Mouse (Mus musculus) lung, embryonic 14.5 days (tissue): ENCODE measurements around the gene Kiss1r. TPM values are rescaled to one million over a fixed set of nuclear protein-coding genes. Genes with fewer than 3 reads are reported as not detected.

Experiments
- ATAC-seq: fragments of 200-750 bp; cut with Nextera tagmentation; 2 replicates; pipeline ENCODE4 v1.8.0; 2017; ENCODE audit warnings: mild to moderate bottlenecking, moderate TSS enrichment, moderate library complexity; ENCODE audit not compliant: insufficient read depth
- DNase-seq: peaks from one replicate; pipeline ENCODE4 v3.0.0-alpha.2; 2015
- H3K27ac ChIP-seq: fragments of 300-500 bp; sonication (generic); 2 replicates; pipeline ENCODE4 v1.5.1; 2014; ENCODE audit warnings: low read depth, mild to moderate bottlenecking, moderate library complexity
- H3K27me3 ChIP-seq: fragments of 300-500 bp; sonication (generic); 2 replicates; pipeline ENCODE4 v1.6.1; 2014; ENCODE audit warnings: low read length, control low read depth; ENCODE audit not compliant: insufficient read depth
- H3K36me3 ChIP-seq: fragments of 300-500 bp; sonication (generic); 2 replicates; pipeline ENCODE4 v1.6.1; 2014; ENCODE audit warnings: control low read depth; ENCODE audit not compliant: insufficient read depth
- H3K4me1 ChIP-seq: fragments of 300-500 bp; sonication (generic); 2 replicates; pipeline ENCODE4 v1.6.1; 2014; ENCODE audit warnings: antibody characterized with exemption, control low read depth; ENCODE audit not compliant: insufficient read depth
- H3K4me2 ChIP-seq: fragments of 300-500 bp; sonication (generic); 2 replicates; pipeline ENCODE4 v1.6.1; 2014; ENCODE audit warnings: mild to moderate bottlenecking
- H3K4me3 ChIP-seq: fragments of 300-500 bp; sonication (generic); 2 replicates; pipeline ENCODE4 v1.5.1; 2014; ENCODE audit warnings: low read depth, low read length
- H3K9ac ChIP-seq: fragments of 300-500 bp; sonication (generic); 2 replicates; pipeline ENCODE4 v1.6.1; 2014
- H3K9me3 ChIP-seq: fragments of 300-500 bp; sonication (generic); 2 replicates; pipeline ENCODE4 v1.6.1; 2016; ENCODE audit warnings: low read depth, low read length, control low read depth
- CTCF ChIP-seq: IDR thresholded peaks from 2 replicates; pipeline ENCODE4 v1.5.1; 2016; ENCODE audit warnings: antibody characterized with exemption, low read depth
- WGBS: fragments of 180-500 bp; shearing (Covaris S2); extraction: QIAGEN DNeasy Blood & Tissue Kit; methylation state at CpG from one replicate; pipeline ENCODE4 v1.1.7; 2014; 5-methylcytosine and 5-hydroxymethylcytosine counted together
- polyA plus RNA-seq: library from polyadenylated mRNA; unstranded; fragments of >200 nt; fragmentation: Nextera tagmentation; extraction: Ambion mirVana; gene quantifications from 2 replicates; pipeline ENCODE4 v1.2.1, GENCODE M21; 2014

Kiss1r gene
- polyA plus RNA-seq, 1 experiment from 2014 or later: 1.2 TPM

GRCm38 (mm10) chr10:79964727-79965126 is 48.0 kb downstream of the Kiss1r start:
- H3K27me3 ChIP-seq: no peaks in the 10 kb centered on the region
- 0 out of 2 replicates have a peak, but pooled peaks cover 6% of the 10 kb centered on the region for H3K4me1 ChIP-seq
- ATAC-seq (no peak), DNase-seq (no peak)
- no peak overlapping the region for H3K4me2 ChIP-seq
- H3K36me3 ChIP-seq: peaks cover 74% of the 10 kb centered on the region
- H3K4me3 ChIP-seq: no peak overlapping the region
- no peaks in the 10 kb centered on the region for H3K9me3 ChIP-seq
- WGBS: 95% methylated on average over 7 of the region's 7 CpGs
- TF ChIP-seq CTCF: no peak
- H3K27ac ChIP-seq: no peak overlapping the region
- H3K9ac ChIP-seq: no peak overlapping the region

- Histone ChIP-seq H3K4me1 (0 out of 2 replicates have a peak, but pooled peaks cover 6% of the 10 kb centered on the region), H3K4me2 (no peak overlapping the region), H3K36me3 (peaks cover 74% of the 10 kb centered on the region), H3K27ac (no peak overlapping the region), H3K9me3 (no peaks in the 10 kb centered on the region), H3K9ac (no peak overlapping the region), H3K27me3 (peaks cover under 1% of the 10 kb centered on the region; the same call in 1 of the 2 replicates), H3K4me3 (no peak overlapping the region)
- ATAC-seq: no peak
- no peak for TF ChIP-seq CTCF
- DNase-seq: no peak
- 80% methylated on average over 5 of the region's 5 CpGs for WGBS
Observed at GRCm38 (mm10) chr10:79965325-79965724, 48.6 kb downstream of the Kiss1r start.

- Histone ChIP-seq H3K4me3 (no peak overlapping the region), H3K4me2 (no peak overlapping the region), H3K36me3 (peaks cover 66% of the 10 kb centered on the region), H3K27me3 (peaks cover 16% of the 10 kb centered on the region), H3K4me1 (no peaks in the 10 kb centered on the region), H3K27ac (no peak overlapping the region), H3K9me3 (no peaks in the 10 kb centered on the region), H3K9ac (no peak overlapping the region)
- TF ChIP-seq CTCF: no peak
- ATAC-seq: no peak
- WGBS: 91% methylated on average over 5 of the region's 5 CpGs
- DNase-seq: no peak
Observed at GRCm38 (mm10) chr10:79966886-79967400, 50.2 kb downstream of the Kiss1r start.

DNA sequence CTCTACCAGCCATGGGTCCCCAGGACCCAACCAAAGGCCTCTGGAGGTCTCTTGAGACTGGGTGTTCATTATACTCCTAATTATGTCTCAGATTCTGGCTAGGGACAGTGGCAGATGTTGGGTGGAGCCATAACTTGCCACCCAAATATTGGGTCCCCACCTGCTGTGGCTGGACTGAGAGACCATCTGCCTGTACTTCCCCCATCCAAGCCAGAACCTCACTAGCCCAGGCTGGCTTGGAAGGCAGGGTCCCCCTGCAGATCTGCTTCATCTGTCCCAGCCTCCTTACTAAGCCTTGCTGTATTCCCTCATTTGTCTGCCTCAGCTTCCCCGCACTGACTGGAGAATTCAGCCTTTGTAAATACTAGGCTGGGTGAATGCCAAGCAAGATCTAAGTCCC is 51.4 kb downstream of the Kiss1r start:
- Histone ChIP-seq H3K4me1 (no peaks in the 10 kb centered on the region), H3K9ac (no peak overlapping the region), H3K27ac (no peak overlapping the region), H3K36me3 (peaks cover 55% of the 10 kb centered on the region), H3K4me3 (no peak overlapping the region), H3K27me3 (peaks cover 17% of the 10 kb centered on the region), H3K4me2 (no peak overlapping the region), H3K9me3 (no peaks in the 10 kb centered on the region)
- ATAC-seq (no peak), DNase-seq (no peak)
- no peak for TF ChIP-seq CTCF
- WGBS: 71% methylated on average over 1 of the region's 1 CpGs

- no peak overlapping the region for H3K4me3 ChIP-seq
- H3K9ac ChIP-seq: no peak overlapping the region
- no peak overlapping the region for H3K4me2 ChIP-seq
- H3K4me1 ChIP-seq: no peaks in the 10 kb centered on the region
- H3K36me3 ChIP-seq: peaks cover 45% of the 10 kb centered on the region
- H3K9me3 ChIP-seq: no peaks in the 10 kb centered on the region
- ATAC-seq (no peak), DNase-seq (peak; percentile 26)
- 13% methylated on average over 3 of the region's 3 CpGs for WGBS
- peaks cover 17% of the 10 kb centered on the region for H3K27me3 ChIP-seq
- TF ChIP-seq CTCF: peak; percentile 27; the same call in 1 of the 2 replicates
- no peak overlapping the region for H3K27ac ChIP-seq
Observed at GRCm38 (mm10) chr10:79969124-79969568, 52.4 kb downstream of the Kiss1r start.

- Histone ChIP-seq H3K4me1 (no peaks in the 10 kb centered on the region), H3K4me3 (peak within 1 kb of the TSS; percentile 48), H3K27me3 (peaks cover 17% of the 10 kb centered on the region), H3K27ac (no peak within 1 kb of the TSS), H3K4me2 (peak within 1 kb of the TSS; percentile 88), H3K9me3 (no peaks in the 10 kb centered on the region), H3K9ac (peak within 1 kb of the TSS; percentile 55), H3K36me3 (peaks cover 38% of the 10 kb centered on the region)
- WGBS: 5% methylated on average over 47 of the region's 47 CpGs
- DNase-seq (peak; percentile 42), ATAC-seq (peak; percentile 27; the same call in 1 of the 2 replicates)
- no peak for TF ChIP-seq CTCF
Observed at GRCm38 (mm10) chr10:79970415-79971182, 53.8 kb downstream of the Kiss1r start, which contains the start of gene Grin3b. Gene Grin3b (plus strand): TSS chr10:79970715.

DNA sequence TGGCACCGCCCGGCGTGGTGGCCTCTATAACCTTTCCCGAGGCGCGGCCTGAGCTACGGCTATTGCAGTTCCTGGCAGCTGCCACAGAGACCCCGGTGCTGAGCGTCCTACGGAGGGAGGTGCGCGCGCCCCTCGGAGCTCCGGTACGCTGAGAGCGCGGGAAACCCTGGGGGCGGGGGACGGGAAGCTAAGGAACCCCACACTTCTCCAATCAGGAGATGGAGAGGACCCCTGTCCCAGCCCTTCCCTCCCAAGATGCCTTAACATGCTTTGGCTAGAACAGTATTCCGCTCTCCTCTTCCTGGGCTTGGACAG is 54.4 kb downstream of the Kiss1r start:
- 4% methylated on average over 21 of the region's 21 CpGs for whole genome bisulfite sequencing
- H3K36me3 ChIP-seq: peaks cover 38% of the 10 kb centered on the region
- TF ChIP-seq CTCF: no peak
- no peak overlapping the region for H3K27ac ChIP-seq
- H3K4me2 ChIP-seq: peak overlapping the region; percentile 88
- no peaks in the 10 kb centered on the region for H3K4me1 ChIP-seq
- H3K9me3 ChIP-seq: no peaks in the 10 kb centered on the region
- H3K9ac ChIP-seq: peak overlapping the region; percentile 55
- ATAC-seq (no peak), DNase-seq (peak; percentile 56)
- peaks cover 17% of the 10 kb centered on the region for H3K27me3 ChIP-seq
- peak overlapping the region; percentile 48 for H3K4me3 ChIP-seq

Other genes with a start within 250 kb of the Kiss1r start
- 56.4 and 62.4 TPM in 2 replicates for gene Tpgs1, start 247.6 kb upstream of the Kiss1r start, polyA plus RNA-seq
- gene Cdc34, start 234.8 kb upstream of the Kiss1r start, polyA plus RNA-seq: 88.2 and 92.9 TPM in 2 replicates
- 0.24 and 0.84 TPM in 2 replicates for gene Gzmm, start 228.0 kb upstream of the Kiss1r start, polyA plus RNA-seq
- 842 and 871 TPM in 2 replicates for gene Bsg, start 212.5 kb upstream of the Kiss1r start, polyA plus RNA-seq
- gene Hcn2, start 200.3 kb upstream of the Kiss1r start, polyA plus RNA-seq: 0.14 TPM in 1 of 2 replicates, not detected in the other
- gene Polrmt, start 170.4 kb upstream of the Kiss1r start, polyA plus RNA-seq: 44.2 and 44.6 TPM in 2 replicates
- 0.30 and 0.41 TPM in 2 replicates for gene Fgf22, start 161.9 kb upstream of the Kiss1r start, polyA plus RNA-seq
- gene Rnf126, start 150.0 kb upstream of the Kiss1r start, polyA plus RNA-seq: 107 and 123 TPM in 2 replicates
- 12.2 and 12.4 TPM in 2 replicates for gene Fstl3, start 139.7 kb upstream of the Kiss1r start, polyA plus RNA-seq
- gene Prss57, start 126.0 kb upstream of the Kiss1r start, polyA plus RNA-seq: 0.11 TPM in 1 of 2 replicates, not detected in the other
- gene Palm, start 123.4 kb upstream of the Kiss1r start, polyA plus RNA-seq: 68.1 and 72.4 TPM in 2 replicates
- gene Misp, start 96.0 kb upstream of the Kiss1r start, polyA plus RNA-seq: 5.0 and 6.1 TPM in 2 replicates
- gene Ptbp1, start 62.5 kb upstream of the Kiss1r start, polyA plus RNA-seq: 355 and 366 TPM in 2 replicates
- 3.5 and 3.7 TPM in 2 replicates for gene Prtn3, start 42.5 kb upstream of the Kiss1r start, polyA plus RNA-seq
- gene Plppr3, start 42.3 kb upstream of the Kiss1r start, polyA plus RNA-seq: 31.3 and 37.4 TPM in 2 replicates
- gene Elane, start 30.7 kb upstream of the Kiss1r start, polyA plus RNA-seq: 0.18 and 0.26 TPM in 2 replicates
- not detected in 2 replicates for gene Cfd, start 26.1 kb upstream of the Kiss1r start, polyA plus RNA-seq
- gene Med16, start 8.0 kb upstream of the Kiss1r start, polyA plus RNA-seq: 55.5 and 58.7 TPM in 2 replicates
- gene Gm26602, start 6.1 kb upstream of the Kiss1r start, polyA plus RNA-seq: 4.1 TPM in 1 of 2 replicates, not detected in the other
- gene R3hdm4, start 4.2 kb downstream of the Kiss1r start, polyA plus RNA-seq: 127 and 132 TPM in 2 replicates
- 5.1 and 5.4 TPM in 2 replicates for gene Arid3a, start 10.1 kb downstream of the Kiss1r start, polyA plus RNA-seq
- gene Wdr18, start 43.2 kb downstream of the Kiss1r start, polyA plus RNA-seq: 113 and 124 TPM in 2 replicates
- 0.30 and 0.41 TPM in 2 replicates for gene Grin3b, start 53.7 kb downstream of the Kiss1r start, polyA plus RNA-seq
- 19.3 and 23.4 TPM in 2 replicates for gene Tmem259, start 67.4 kb downstream of the Kiss1r start, polyA plus RNA-seq
- 354 and 364 TPM in 2 replicates for gene Cnn2, start 71.6 kb downstream of the Kiss1r start, polyA plus RNA-seq
- gene Abca7, start 79.5 kb downstream of the Kiss1r start, polyA plus RNA-seq: 3.0 and 3.5 TPM in 2 replicates
- 11.2 and 13.2 TPM in 2 replicates for gene Arhgap45, start 99.7 kb downstream of the Kiss1r start, polyA plus RNA-seq
- gene Polr2e, start 122.8 kb downstream of the Kiss1r start, polyA plus RNA-seq: 240 and 258 TPM in 2 replicates
- 471 and 474 TPM in 2 replicates for gene Gpx4, start 130.2 kb downstream of the Kiss1r start, polyA plus RNA-seq
- gene Sbno2, start 188.6 kb downstream of the Kiss1r start, polyA plus RNA-seq: 13.9 and 16.3 TPM in 2 replicates
- 28.7 and 29.7 TPM in 2 replicates for gene Stk11, start 198.8 kb downstream of the Kiss1r start, polyA plus RNA-seq
- gene Atp5d, start 221.7 kb downstream of the Kiss1r start, polyA plus RNA-seq: 493 and 529 TPM in 2 replicates
- 3.8 and 5.5 TPM in 2 replicates for gene Cbarp, start 223.9 kb downstream of the Kiss1r start, polyA plus RNA-seq
- gene Midn, start 231.3 kb downstream of the Kiss1r start, polyA plus RNA-seq: 32.6 and 34.2 TPM in 2 replicates
- 71.8 and 71.9 TPM in 2 replicates for gene Cirbp, start 249.0 kb downstream of the Kiss1r start, polyA plus RNA-seq